Mouse (Mus musculus) liver, embryonic 15.5 days (tissue): ENCODE data around the gene Col13a1. TPM values are rescaled to one million over a fixed set of nuclear protein-coding genes. Genes with fewer than 3 reads are reported as not detected.

Source experiments
- ATAC-seq: fragments of 200-750 bp; cut with Nextera tagmentation; 2 replicates; pipeline ENCODE4 v1.8.0; 2017; ENCODE audit warnings: moderate number of reproducible peaks, mild to moderate bottlenecking, moderate library complexity; ENCODE audit not compliant: insufficient read depth
- H3K27ac ChIP-seq: fragments of 300-500 bp; sonication (generic); replicated peaks from 2 replicates; pipeline ENCODE4 v1.5.1; 2015; ENCODE audit warnings: mild to moderate bottlenecking, inconsistent platforms
- H3K27me3 ChIP-seq: fragments of 300-500 bp; sonication (generic); 2 replicates; pipeline ENCODE4 v1.6.1; 2015; ENCODE audit warnings: mild to moderate bottlenecking, inconsistent platforms
- H3K36me3 ChIP-seq: fragments of 300-500 bp; sonication (generic); replicated peaks from 2 replicates; pipeline ENCODE4 v1.6.1; 2015; ENCODE audit warnings: moderate library complexity, mild to moderate bottlenecking, inconsistent platforms
- H3K4me1 ChIP-seq: fragments of 300-500 bp; sonication (generic); replicated peaks from 2 replicates; pipeline ENCODE4 v1.6.1; 2015; ENCODE audit warnings: inconsistent platforms
- H3K4me2 ChIP-seq: fragments of 300-500 bp; sonication (generic); 2 replicates; pipeline ENCODE4 v1.6.1; 2015; ENCODE audit warnings: moderate library complexity, mild to moderate bottlenecking, inconsistent platforms
- H3K4me3 ChIP-seq: fragments of 300-500 bp; sonication (generic); replicated peaks from 2 replicates; pipeline ENCODE4 v1.5.1; 2015; ENCODE audit warnings: mild to moderate bottlenecking, inconsistent platforms
- H3K9ac ChIP-seq: fragments of 300-500 bp; sonication (generic); 2 replicates; pipeline ENCODE4 v1.6.1; 2015; ENCODE audit warnings: moderate library complexity, mild to moderate bottlenecking, inconsistent platforms
- H3K9me3 ChIP-seq: fragments of 300-500 bp; sonication (generic); replicated peaks from 2 replicates; pipeline ENCODE4 v1.6.1; 2016; ENCODE audit warnings: inconsistent platforms
- WGBS: fragments of 180-500 bp; shearing (Covaris S2); methylation state at CpG from one replicate; pipeline ENCODE4 v1.1.7; 2015; ENCODE audit warnings: mixed read lengths; ENCODE audit not compliant: insufficient replicate concordance; 5-methylcytosine and 5-hydroxymethylcytosine counted together
- polyA plus RNA-seq: library from polyadenylated mRNA; unstranded; fragments of >200 nt; fragmentation: Nextera tagmentation; extraction: Ambion mirVana; gene quantifications from 2 replicates; pipeline ENCODE4 v1.2.1, GENCODE M21; 2015

Col13a1 gene
- 1.0 and 1.2 TPM in 2 replicates for polyA plus RNA-seq

- WGBS: under 1% methylated on average over 41 of the region's 41 CpGs
- Histone ChIP-seq H3K4me2 (peak within 1 kb of the TSS; percentile 51), H3K36me3 (no peaks in the 10 kb centered on the region), H3K27ac (no peak within 1 kb of the TSS), H3K4me3 (peak within 1 kb of the TSS; percentile 30), H3K9me3 (no peaks in the 10 kb centered on the region), H3K9ac (no peak within 1 kb of the TSS), H3K4me1 (peaks cover 7% of the 10 kb centered on the region; the same call in 1 of the 2 replicates), H3K27me3 (peaks cover 60% of the 10 kb centered on the region)
- no peak for ATAC-seq
These were observed at the start of gene Col13a1 for GRCm38 (mm10) chr10:61978866-61979340. Gene Col13a1, minus strand, starts transcription at chr10:61979108.

GRCm38 (mm10) chr10:62027699-62028098 lies 48.8 kb upstream of the Col13a1 start:
- 64% methylated on average over 12 of the region's 12 CpGs for WGBS
- Histone ChIP-seq H3K4me3 (no peak overlapping the region), H3K27me3 (no peaks in the 10 kb centered on the region)

DNA sequence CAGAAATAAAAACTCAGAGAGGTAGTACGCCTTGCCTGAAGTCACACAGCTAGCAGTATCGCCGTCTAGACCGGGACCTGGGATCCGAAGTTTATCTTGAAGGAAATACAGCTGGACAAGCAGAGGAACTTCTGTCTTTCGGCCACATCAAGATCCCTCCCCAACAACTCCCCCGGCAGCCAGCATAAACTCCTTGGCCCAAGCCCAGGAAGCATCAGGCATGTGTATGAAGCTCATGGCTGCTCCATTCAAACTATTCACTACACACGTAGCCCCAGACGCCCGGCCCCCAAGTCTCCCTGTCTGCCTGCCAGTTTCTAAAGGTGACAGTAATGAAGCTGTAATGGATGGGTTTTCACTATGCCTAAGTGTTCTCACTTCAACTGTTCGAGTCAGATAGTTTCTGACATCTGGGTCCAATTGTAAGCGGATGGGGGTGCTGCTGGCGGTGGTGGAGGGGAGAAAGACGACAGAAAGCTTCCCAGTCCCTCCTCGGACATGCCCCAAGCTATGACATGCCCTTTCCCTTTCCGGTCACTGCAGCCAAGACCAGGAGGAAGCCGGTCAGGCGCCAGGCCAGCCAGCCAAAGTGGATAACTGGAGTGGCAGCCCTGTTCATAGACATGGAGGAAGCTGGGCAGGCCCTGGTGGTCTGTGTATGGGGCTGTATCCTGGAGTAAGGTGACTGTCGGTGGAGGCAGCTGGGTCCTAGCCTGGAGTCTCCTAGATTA lies 45.1 kb upstream of the Col13a1 start:
- no peak for ATAC-seq
- 61% methylated on average over 19 of the region's 19 CpGs for WGBS
- no peaks in the 10 kb centered on the region for H3K4me1 ChIP-seq
- H3K4me3 ChIP-seq: no peak overlapping the region
- H3K9me3 ChIP-seq: no peaks in the 10 kb centered on the region
- no peak overlapping the region for H3K9ac ChIP-seq
- H3K36me3 ChIP-seq: no peaks in the 10 kb centered on the region
- H3K27me3 ChIP-seq: no peaks in the 10 kb centered on the region
- H3K4me2 ChIP-seq: no peak overlapping the region
- no peak overlapping the region for H3K27ac ChIP-seq

More at GRCm38 (mm10) chr10:62027699-62028098, 48.8 kb upstream of the Col13a1 start:
- ATAC-seq: no peak
- Histone ChIP-seq H3K9me3 (no peaks in the 10 kb centered on the region), H3K27ac (no peak overlapping the region), H3K9ac (no peak overlapping the region), H3K4me2 (no peak overlapping the region), H3K4me1 (no peaks in the 10 kb centered on the region), H3K36me3 (no peaks in the 10 kb centered on the region)

DNA sequence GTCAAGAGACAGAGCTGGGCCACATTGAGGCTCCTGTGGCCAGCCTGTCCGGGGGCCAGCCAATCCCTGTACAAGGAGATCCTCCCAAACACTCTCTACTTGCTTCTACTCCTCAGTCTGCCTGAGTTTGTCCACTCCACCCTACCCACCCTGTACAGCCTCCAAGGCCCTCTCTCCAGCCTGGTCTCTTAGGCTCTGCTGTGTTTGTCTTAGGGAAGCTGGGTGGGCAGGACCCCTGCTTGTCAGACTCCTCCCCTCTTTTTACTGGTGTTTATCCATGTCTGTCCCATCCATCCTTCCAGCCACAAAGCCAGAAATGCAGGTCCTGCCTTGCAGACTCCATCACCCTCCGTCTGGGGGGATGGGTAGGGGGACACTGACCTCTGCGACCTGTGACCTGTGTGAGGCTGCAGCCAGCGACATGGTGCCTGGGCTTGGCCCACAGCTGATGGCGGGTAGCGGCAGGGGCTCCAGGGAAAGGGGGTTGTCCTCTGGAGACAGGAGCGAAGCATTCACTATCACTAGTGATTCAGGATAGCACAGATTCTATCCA lies 41.2 kb upstream of the Col13a1 start:
- H3K4me1 ChIP-seq: no peaks in the 10 kb centered on the region
- H3K9me3 ChIP-seq: no peaks in the 10 kb centered on the region
- no peaks in the 10 kb centered on the region for H3K36me3 ChIP-seq
- no peak for ATAC-seq
- WGBS: 37% methylated on average over 7 of the region's 7 CpGs
- no peaks in the 10 kb centered on the region for H3K27me3 ChIP-seq
- H3K4me2 ChIP-seq: no peak overlapping the region
- H3K9ac ChIP-seq: no peak overlapping the region
- no peak overlapping the region for H3K27ac ChIP-seq
- H3K4me3 ChIP-seq: no peak overlapping the region

DNA sequence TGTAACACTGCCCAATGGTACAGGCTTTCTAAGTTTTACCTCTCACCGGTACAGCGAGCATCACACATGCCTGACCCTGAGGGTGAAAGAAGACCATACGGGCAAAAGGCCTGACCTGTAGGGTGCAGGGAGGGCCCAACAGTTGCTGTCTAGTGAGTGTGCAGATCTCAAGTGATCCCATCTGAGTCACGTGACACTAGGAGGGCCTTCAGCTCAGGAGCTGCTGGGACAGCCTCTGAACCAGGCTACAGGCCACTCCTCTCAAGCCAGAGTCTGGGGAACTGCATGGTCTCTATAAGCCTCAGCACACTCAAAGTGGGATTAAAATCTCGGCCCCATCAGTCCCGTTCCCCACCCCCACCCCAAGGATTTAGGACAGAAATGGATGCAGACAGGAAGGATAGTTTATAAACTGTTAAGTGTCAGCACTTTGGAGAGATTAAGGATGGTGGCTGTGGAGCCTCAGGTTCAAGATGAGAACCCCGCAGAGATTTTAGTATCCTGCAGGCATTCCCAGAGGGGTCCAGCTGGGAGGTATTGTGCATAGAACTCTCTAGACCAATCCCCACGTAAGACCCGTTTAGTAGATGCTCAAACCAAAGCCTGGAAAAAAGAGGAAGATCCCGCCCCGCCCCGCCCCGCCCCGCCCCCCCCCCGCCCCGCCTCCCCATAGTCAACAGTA lies 40.6 kb upstream of the Col13a1 start:
- H3K36me3 ChIP-seq: no peaks in the 10 kb centered on the region
- no peaks in the 10 kb centered on the region for H3K27me3 ChIP-seq
- 19% methylated on average over 16 of the region's 16 CpGs for WGBS
- no peaks in the 10 kb centered on the region for H3K4me1 ChIP-seq
- H3K4me2 ChIP-seq: no peak overlapping the region
- no peak overlapping the region for H3K27ac ChIP-seq
- no peaks in the 10 kb centered on the region for H3K9me3 ChIP-seq
- H3K9ac ChIP-seq: no peak overlapping the region
- ATAC-seq: no peak
- no peak overlapping the region for H3K4me3 ChIP-seq

DNA sequence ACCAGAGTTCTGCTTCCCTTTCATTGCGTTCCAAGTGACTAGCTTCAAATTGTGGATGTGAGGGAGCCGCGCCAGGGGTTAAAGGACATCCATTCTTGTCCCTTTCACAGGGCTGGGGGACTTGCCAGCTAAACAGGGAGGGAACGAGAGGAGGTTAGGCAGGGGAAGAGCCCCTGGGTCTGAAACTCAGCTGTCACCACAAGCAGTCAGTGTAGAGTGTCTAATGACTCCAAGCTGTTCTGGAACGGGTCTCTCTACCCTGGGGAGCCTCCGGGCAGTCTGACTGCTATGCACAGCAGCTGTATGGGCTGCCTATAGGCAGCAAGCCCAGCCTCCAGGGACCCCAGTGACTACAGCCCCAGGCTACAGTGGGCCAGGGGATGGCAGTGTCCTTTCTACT lies 38.0 kb upstream of the Col13a1 start:
- Histone ChIP-seq H3K36me3 (no peaks in the 10 kb centered on the region), H3K27ac (no peak overlapping the region), H3K4me3 (no peak overlapping the region), H3K9me3 (no peaks in the 10 kb centered on the region), H3K4me2 (no peak overlapping the region), H3K4me1 (no peaks in the 10 kb centered on the region), H3K27me3 (no peaks in the 10 kb centered on the region), H3K9ac (no peak overlapping the region)
- ATAC-seq: no peak
- WGBS: 56% methylated on average over 6 of the region's 6 CpGs

GRCm38 (mm10) chr10:62013190-62013589 lies 34.3 kb upstream of the Col13a1 start:
- H3K4me1 ChIP-seq: no peaks in the 10 kb centered on the region
- no peak overlapping the region for H3K27ac ChIP-seq
- H3K9ac ChIP-seq: no peak overlapping the region
- H3K27me3 ChIP-seq: no peaks in the 10 kb centered on the region
- no peak overlapping the region for H3K4me2 ChIP-seq
- no peaks in the 10 kb centered on the region for H3K36me3 ChIP-seq
- no peaks in the 10 kb centered on the region for H3K9me3 ChIP-seq
- 66% methylated on average over 5 of the region's 5 CpGs for WGBS
- no peak overlapping the region for H3K4me3 ChIP-seq
- ATAC-seq: no peak

GRCm38 (mm10) chr10:62012371-62012770 lies 33.5 kb upstream of the Col13a1 start:
- H3K36me3 ChIP-seq: no peaks in the 10 kb centered on the region
- no peak overlapping the region for H3K9ac ChIP-seq
- 34% methylated on average over 4 of the region's 4 CpGs for WGBS
- H3K9me3 ChIP-seq: no peaks in the 10 kb centered on the region
- no peaks in the 10 kb centered on the region for H3K27me3 ChIP-seq
- no peak overlapping the region for H3K4me2 ChIP-seq
- no peak overlapping the region for H3K27ac ChIP-seq
- no peak for ATAC-seq
- H3K4me3 ChIP-seq: no peak overlapping the region
- no peaks in the 10 kb centered on the region for H3K4me1 ChIP-seq

GRCm38 (mm10) chr10:62009981-62010500 lies 31.1 kb upstream of the Col13a1 start:
- WGBS: 57% methylated on average over 6 of the region's 6 CpGs
- H3K27ac ChIP-seq: no peak overlapping the region
- no peak for ATAC-seq
- no peak overlapping the region for H3K4me2 ChIP-seq
- H3K36me3 ChIP-seq: no peaks in the 10 kb centered on the region
- H3K9ac ChIP-seq: no peak overlapping the region
- H3K4me1 ChIP-seq: no peaks in the 10 kb centered on the region
- H3K4me3 ChIP-seq: no peak overlapping the region
- no peaks in the 10 kb centered on the region for H3K27me3 ChIP-seq
- no peaks in the 10 kb centered on the region for H3K9me3 ChIP-seq

DNA sequence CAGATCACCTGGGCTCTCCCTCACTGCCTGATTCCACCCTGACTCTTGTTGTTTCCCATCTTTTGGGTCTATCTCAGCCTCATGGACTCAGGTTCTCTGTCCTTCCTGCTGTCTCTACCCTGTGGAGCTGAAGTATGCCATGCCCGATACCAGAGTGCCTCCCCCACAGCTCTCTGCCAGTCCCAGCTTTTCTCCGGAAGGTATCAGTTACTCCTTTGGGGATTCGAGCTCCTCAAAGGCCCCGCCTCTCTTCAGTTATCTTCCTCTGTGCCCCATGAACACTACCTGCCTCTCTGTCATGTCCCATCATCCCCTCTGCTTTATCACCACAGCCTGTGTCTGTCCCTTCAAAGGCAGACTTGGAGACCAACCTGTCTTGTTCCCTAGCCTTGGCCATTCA lies 29.1 kb upstream of the Col13a1 start:
- H3K27ac ChIP-seq: no peak overlapping the region
- H3K4me1 ChIP-seq: no peaks in the 10 kb centered on the region
- H3K9me3 ChIP-seq: no peaks in the 10 kb centered on the region
- no peak for ATAC-seq
- H3K9ac ChIP-seq: no peak overlapping the region
- no peaks in the 10 kb centered on the region for H3K27me3 ChIP-seq
- 54% methylated on average over 4 of the region's 4 CpGs for WGBS
- H3K4me3 ChIP-seq: no peak overlapping the region
- H3K4me2 ChIP-seq: no peak overlapping the region
- no peaks in the 10 kb centered on the region for H3K36me3 ChIP-seq

DNA sequence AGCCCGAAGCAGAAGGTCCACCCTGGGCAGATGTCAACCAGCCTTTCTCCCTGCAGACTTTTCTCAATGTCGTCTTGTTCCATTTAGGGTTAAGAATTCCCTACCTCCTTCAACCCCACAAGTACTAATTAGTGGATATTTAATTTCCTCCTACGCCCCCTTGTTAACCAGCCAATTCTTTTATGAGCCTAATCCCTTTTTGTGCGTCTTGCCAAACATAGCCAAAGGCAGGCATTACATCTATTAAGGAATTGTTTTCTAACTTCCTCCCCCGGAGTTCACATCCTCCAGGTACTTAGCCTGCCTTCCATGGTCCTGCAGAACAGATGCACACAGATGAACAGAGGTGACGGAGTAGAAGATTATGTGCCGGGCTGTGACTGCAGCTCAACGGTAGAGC lies 27.5 kb upstream of the Col13a1 start:
- no peaks in the 10 kb centered on the region for H3K9me3 ChIP-seq
- no peaks in the 10 kb centered on the region for H3K36me3 ChIP-seq
- H3K4me1 ChIP-seq: no peaks in the 10 kb centered on the region
- no peaks in the 10 kb centered on the region for H3K27me3 ChIP-seq
- no peak for ATAC-seq
- no peak overlapping the region for H3K27ac ChIP-seq
- no peak overlapping the region for H3K4me3 ChIP-seq
- WGBS: 65% methylated on average over 8 of the region's 8 CpGs
- H3K4me2 ChIP-seq: no peak overlapping the region
- H3K9ac ChIP-seq: no peak overlapping the region
